Mouse (Mus musculus) embryonic facial prominence, embryonic 13.5 days (tissue): Measurements from ENCODE around the gene Rasal1. TPM values are rescaled to one million over a fixed set of nuclear protein-coding genes. Genes with fewer than 3 reads are reported as not detected.

Source experiments
- ATAC-seq: fragments of 200-750 bp; cut with Nextera tagmentation; 2 replicates; pipeline ENCODE4 v1.8.0; 2017; ENCODE audit warnings: low read depth; ENCODE audit not compliant: insufficient number of reproducible peaks, insufficient read depth, low FRiP score, low TSS enrichment
- H3K27ac ChIP-seq: fragments of 300-500 bp; sonication (generic); 2 replicates; pipeline ENCODE4 v1.5.1; 2015; ENCODE audit warnings: moderate library complexity, mild to moderate bottlenecking, inconsistent platforms
- H3K27me3 ChIP-seq: fragments of 300-500 bp; sonication (generic); 2 replicates; pipeline ENCODE4 v1.6.1; 2015; ENCODE audit warnings: mild to moderate bottlenecking, inconsistent platforms
- H3K36me3 ChIP-seq: fragments of 300-500 bp; sonication (generic); 2 replicates; pipeline ENCODE4 v1.6.1; 2015; ENCODE audit warnings: mild to moderate bottlenecking, inconsistent platforms
- H3K4me1 ChIP-seq: fragments of 300-500 bp; sonication (generic); 2 replicates; pipeline ENCODE4 v1.6.1; 2015; ENCODE audit warnings: inconsistent platforms
- H3K4me2 ChIP-seq: fragments of 300-500 bp; sonication (generic); 2 replicates; pipeline ENCODE4 v1.6.1; 2015; ENCODE audit warnings: moderate library complexity, mild to moderate bottlenecking, inconsistent platforms
- H3K4me3 ChIP-seq: fragments of 300-500 bp; sonication (generic); 2 replicates; pipeline ENCODE4 v1.5.1; 2015; ENCODE audit warnings: mild to moderate bottlenecking, inconsistent platforms
- H3K9ac ChIP-seq: fragments of 300-500 bp; sonication (generic); 2 replicates; pipeline ENCODE4 v1.6.1; 2015; ENCODE audit warnings: mild to moderate bottlenecking, inconsistent platforms
- H3K9me3 ChIP-seq: fragments of 300-500 bp; sonication (generic); 2 replicates; pipeline ENCODE4 v1.6.1; 2016; ENCODE audit warnings: inconsistent platforms
- WGBS: fragments of 180-500 bp; shearing (Covaris S2); methylation state at CpG from one replicate; pipeline ENCODE4 v1.1.7; 2015; ENCODE audit warnings: mixed read lengths; 5-methylcytosine and 5-hydroxymethylcytosine counted together
- polyA plus RNA-seq: library from polyadenylated mRNA; unstranded; fragments of >200 nt; fragmentation: Nextera tagmentation; extraction: Ambion mirVana; gene quantifications from 2 replicates; pipeline ENCODE4 v1.2.1, GENCODE M21; 2015

Rasal1 gene
- polyA plus RNA-seq, 1 experiment from 2014 or later, result 0.32 TPM

- peaks cover 37% of the 10 kb centered on the region for H3K27me3 ChIP-seq
- no peak for ATAC-seq
- H3K4me2 ChIP-seq, result no peak overlapping the region
- H3K4me3 ChIP-seq, result no peak overlapping the region
- WGBS, result 80% methylated on average over 3 of the region's 3 CpGs
- no peak overlapping the region for H3K27ac ChIP-seq
- H3K9ac ChIP-seq, result no peak overlapping the region
- H3K4me1 ChIP-seq, result peaks cover 9% of the 10 kb centered on the region
- H3K36me3 ChIP-seq, result no peaks in the 10 kb centered on the region
- no peaks in the 10 kb centered on the region for H3K9me3 ChIP-seq
Measured at GRCm38 (mm10) chr5:120644227-120644626, 4.4 kb upstream of the Rasal1 start.

GRCm38 (mm10) chr5:120645851-120646250, 2.8 kb upstream of the Rasal1 start:
- Histone ChIP-seq H3K9me3 (no peaks in the 10 kb centered on the region), H3K27me3 (peaks cover 53% of the 10 kb centered on the region), H3K4me3 (no peak overlapping the region), H3K36me3 (no peaks in the 10 kb centered on the region), H3K27ac (no peak overlapping the region), H3K4me1 (peaks cover 11% of the 10 kb centered on the region), H3K9ac (no peak overlapping the region), H3K4me2 (no peak overlapping the region)
- WGBS, result 60% methylated on average over 6 of the region's 6 CpGs
- ATAC-seq, result no peak

- WGBS, result 63% methylated on average over 4 of the region's 4 CpGs
- Histone ChIP-seq H3K27me3 (peaks cover 68% of the 10 kb centered on the region), H3K27ac (no peak overlapping the region), H3K36me3 (no peaks in the 10 kb centered on the region), H3K4me3 (no peak overlapping the region), H3K9me3 (no peaks in the 10 kb centered on the region), H3K9ac (no peak overlapping the region), H3K4me1 (peaks cover 11% of the 10 kb centered on the region), H3K4me2 (no peak overlapping the region)
- ATAC-seq, result no peak
Measured at GRCm38 (mm10) chr5:120647361-120647760, 1.3 kb upstream of the Rasal1 start.

- WGBS, result 35% methylated on average over 12 of the region's 12 CpGs
- Histone ChIP-seq H3K36me3 (no peaks in the 10 kb centered on the region), H3K9me3 (no peaks in the 10 kb centered on the region), H3K4me3 (no peak overlapping the region), H3K27me3 (peaks cover 74% of the 10 kb centered on the region), H3K9ac (no peak overlapping the region), H3K4me1 (peaks cover 11% of the 10 kb centered on the region), H3K4me2 (no peak overlapping the region), H3K27ac (no peak overlapping the region)
- no peak for ATAC-seq
Measured at GRCm38 (mm10) chr5:120647814-120648491, 659 bp upstream of the Rasal1 start.

- Histone ChIP-seq H3K9me3 (no peaks in the 10 kb centered on the region), H3K27me3 (peaks cover 70% of the 10 kb centered on the region), H3K4me1 (peaks cover 11% of the 10 kb centered on the region), H3K27ac (no peak overlapping the region), H3K36me3 (no peaks in the 10 kb centered on the region), H3K4me3 (peak overlapping the region; percentile 33), H3K4me2 (peak overlapping the region; percentile 51), H3K9ac (peak overlapping the region; percentile 46; the same call in 1 of the 2 replicates)
- 4% methylated on average over 21 of the region's 21 CpGs for WGBS
- ATAC-seq, result peak; percentile 32; the same call in 1 of the 2 replicates
Measured at GRCm38 (mm10) chr5:120649374-120649933, 842 bp downstream of the Rasal1 start.

GRCm38 (mm10) chr5:120649938-120650337, 1.3 kb downstream of the Rasal1 start:
- WGBS, result 22% methylated on average over 13 of the region's 13 CpGs
- H3K4me3 ChIP-seq, result no peak overlapping the region

GRCm38 (mm10) chr5:120651230-120651629, 2.6 kb downstream of the Rasal1 start:
- Histone ChIP-seq H3K36me3 (no peaks in the 10 kb centered on the region), H3K27me3 (peaks cover 67% of the 10 kb centered on the region), H3K9ac (no peak overlapping the region), H3K4me2 (no peak overlapping the region), H3K9me3 (no peaks in the 10 kb centered on the region), H3K4me1 (peaks cover 11% of the 10 kb centered on the region), H3K4me3 (no peak overlapping the region), H3K27ac (no peak overlapping the region)
- ATAC-seq, result no peak
- WGBS, result 63% methylated on average over 5 of the region's 5 CpGs

More at GRCm38 (mm10) chr5:120649938-120650337, 1.3 kb downstream of the Rasal1 start:
- Histone ChIP-seq H3K36me3 (no peaks in the 10 kb centered on the region), H3K9ac (no peak overlapping the region), H3K27ac (no peak overlapping the region), H3K9me3 (no peaks in the 10 kb centered on the region), H3K4me2 (no peak overlapping the region), H3K27me3 (peaks cover 70% of the 10 kb centered on the region), H3K4me1 (peaks cover 11% of the 10 kb centered on the region)
- no peak for ATAC-seq

GRCm38 (mm10) chr5:120652915-120653701, 4.5 kb downstream of the Rasal1 start:
- H3K27me3 ChIP-seq, result peaks cover 54% of the 10 kb centered on the region

GRCm38 (mm10) chr5:120653873-120654272, 5.3 kb downstream of the Rasal1 start:
- no peak overlapping the region for H3K27ac ChIP-seq
- no peaks in the 10 kb centered on the region for H3K36me3 ChIP-seq
- H3K9ac ChIP-seq, result no peak overlapping the region
- H3K4me3 ChIP-seq, result no peak overlapping the region
- WGBS, result 80% methylated on average over 2 of the region's 2 CpGs
- no peak overlapping the region for H3K4me2 ChIP-seq
- peaks cover 46% of the 10 kb centered on the region for H3K27me3 ChIP-seq
- no peaks in the 10 kb centered on the region for H3K9me3 ChIP-seq
- peaks cover 5% of the 10 kb centered on the region for H3K4me1 ChIP-seq
- ATAC-seq, result no peak

More at GRCm38 (mm10) chr5:120652915-120653701, 4.5 kb downstream of the Rasal1 start:
- Histone ChIP-seq H3K4me1 (peaks cover 11% of the 10 kb centered on the region), H3K36me3 (no peaks in the 10 kb centered on the region), H3K4me2 (no peak overlapping the region), H3K9ac (no peak overlapping the region), H3K9me3 (no peaks in the 10 kb centered on the region), H3K4me3 (no peak overlapping the region), H3K27ac (no peak overlapping the region)
- no peak for ATAC-seq
- 82% methylated on average over 28 of the region's 28 CpGs for WGBS

- Histone ChIP-seq H3K9me3 (no peaks in the 10 kb centered on the region), H3K4me3 (no peak overlapping the region), H3K27ac (no peak overlapping the region), H3K4me1 (no peaks in the 10 kb centered on the region), H3K36me3 (no peaks in the 10 kb centered on the region), H3K27me3 (peaks cover 22% of the 10 kb centered on the region), H3K4me2 (no peak overlapping the region), H3K9ac (no peak overlapping the region)
- ATAC-seq, result no peak
- 79% methylated on average over 12 of the region's 12 CpGs for WGBS
Measured at GRCm38 (mm10) chr5:120656281-120656751, 7.7 kb downstream of the Rasal1 start.

GRCm38 (mm10) chr5:120660816-120661215, 12.2 kb downstream of the Rasal1 start:
- H3K4me1 ChIP-seq, result no peaks in the 10 kb centered on the region
- ATAC-seq, result no peak
- peaks cover 13% of the 10 kb centered on the region for H3K27me3 ChIP-seq
- 64% methylated on average over 5 of the region's 5 CpGs for WGBS
- no peak overlapping the region for H3K4me3 ChIP-seq
- no peak overlapping the region for H3K9ac ChIP-seq
- no peaks in the 10 kb centered on the region for H3K9me3 ChIP-seq
- H3K27ac ChIP-seq, result no peak overlapping the region
- no peaks in the 10 kb centered on the region for H3K36me3 ChIP-seq
- H3K4me2 ChIP-seq, result no peak overlapping the region
